Mouse (Mus musculus) CH12.LX (cell line): ENCODE results near the gene Zc3h10. TPM values are rescaled to one million over a fixed set of nuclear protein-coding genes. Genes with fewer than 3 reads are reported as not detected.
A peak's percentile ranks its signal among the peaks of the same experiment; 100 is the strongest.

Experiments
- DNase-seq: peaks from one replicate; pipeline ENCODE4 v3.0.0-alpha.2; 2013; ENCODE audit errors: extremely low read depth
- H3K27ac ChIP-seq: 2 replicates; pipeline ENCODE4 v1.5.1; 2012; ENCODE audit warnings: low read depth, mild to moderate bottlenecking, control low read depth, moderate library complexity; ENCODE audit not compliant: insufficient read depth
- H3K27me3 ChIP-seq: replicated peaks from 2 replicates; pipeline ENCODE3; 2012; ENCODE audit warnings: inconsistent platforms
- H3K36me3 ChIP-seq, 2 experiments: replicated peaks in 1 of 2; 2 replicates each; pipeline versions ENCODE3 to v1.6.1; 2012; ENCODE audit warnings: inconsistent platforms in 1 of 2, low read length in 1 of 2, mild to moderate bottlenecking in 1 of 2, mixed read lengths in 1 of 2, moderate library complexity in 1 of 2; ENCODE audit not compliant: control insufficient read depth in 1 of 2, insufficient read depth in 1 of 2
- H3K4me1 ChIP-seq, 2 experiments: 2 replicates each; pipeline ENCODE4 v1.6.1; 2012; ENCODE audit warnings: inconsistent platforms in 1 of 2, moderate library complexity in 1 of 2; ENCODE audit not compliant: insufficient read depth in 2 of 2, control insufficient read depth in 1 of 2
- H3K4me2 ChIP-seq: 2 replicates; pipeline ENCODE4 v1.6.1; 2012; ENCODE audit warnings: low read depth, mild to moderate bottlenecking, control low read depth; ENCODE audit not compliant: poor library complexity, insufficient read depth, severe bottlenecking
- H3K4me3 ChIP-seq, 3 experiments: fragments of 150-350 bp in 1 of 3; sonication (generic) in 1 of 3; replicated peaks in 1 of 3; 2 replicates each; pipeline versions ENCODE3 to v1.5.1; 2011 to 2012; ENCODE audit warnings: low read depth in 2 of 3, low read length in 2 of 3, mild to moderate bottlenecking in 2 of 3, moderate library complexity in 2 of 3, control low read depth in 1 of 3, improper control_type of control experiment in 1 of 3, inconsistent platforms in 1 of 3, mixed read lengths in 1 of 3; ENCODE audit not compliant: poor library complexity in 1 of 3
- H3K79me2 ChIP-seq: replicated peaks from 2 replicates; pipeline ENCODE4 v1.6.1; 2012; ENCODE audit warnings: mild to moderate bottlenecking, moderate library complexity; ENCODE audit not compliant: control insufficient read depth, poor library complexity, insufficient read depth, severe bottlenecking; ENCODE audit errors: extremely low read depth
- H3K9ac ChIP-seq: 2 replicates; pipeline ENCODE4 v1.6.1; 2012; ENCODE audit warnings: low read depth, mild to moderate bottlenecking, control low read depth, moderate library complexity; ENCODE audit not compliant: insufficient read depth
- H3K9me3 ChIP-seq: replicated peaks from 2 replicates; pipeline ENCODE3; 2012; ENCODE audit warnings: low read length, inconsistent platforms, mixed read lengths
- BHLHE40 ChIP-seq: IDR thresholded peaks from 2 replicates; pipeline ENCODE4 v1.6.1; 2011; ENCODE audit warnings: mild to moderate bottlenecking, low read depth, low read length, improper control_type of control experiment
- CHD1 ChIP-seq: IDR thresholded peaks from 2 replicates; pipeline ENCODE4 v1.6.1; 2012; ENCODE audit warnings: low read depth, low read length, improper control_type of control experiment, inconsistent platforms
- CHD2 ChIP-seq: IDR thresholded peaks from 2 replicates; pipeline ENCODE4 v1.6.1; 2011; ENCODE audit warnings: low read length, improper control_type of control experiment
- CTCF ChIP-seq, 2 experiments: IDR thresholded peaks in 1 of 2; conservative IDR thresholded peaks in 1 of 2; 2 replicates each; pipeline ENCODE4 v1.5.1; 2011 to 2012; ENCODE audit warnings: low read depth in 2 of 2, low read length in 2 of 2, improper control_type of control experiment in 1 of 2, inconsistent platforms in 1 of 2, mild to moderate bottlenecking in 1 of 2, moderate library complexity in 1 of 2
- E2F4 ChIP-seq: IDR thresholded peaks from 2 replicates; pipeline ENCODE4 v1.6.1; 2011; ENCODE audit warnings: low read depth, low read length, improper control_type of control experiment; ENCODE audit not compliant: insufficient replicate concordance
- ELF1 ChIP-seq: IDR thresholded peaks from 2 replicates; pipeline ENCODE4 v1.6.1; 2014; ENCODE audit warnings: low read depth, mild to moderate bottlenecking, inconsistent platforms, low read length, improper control_type of control experiment
- EP300 ChIP-seq: IDR thresholded peaks from 2 replicates; pipeline ENCODE4 v1.6.1; 2011; ENCODE audit warnings: low read length, improper control_type of control experiment
- GABPA ChIP-seq: IDR thresholded peaks from 2 replicates; pipeline ENCODE4 v1.6.1; 2012; ENCODE audit warnings: low read depth, low read length, improper control_type of control experiment, inconsistent platforms; ENCODE audit not compliant: insufficient replicate concordance
- HCFC1 ChIP-seq: IDR thresholded peaks from 2 replicates; pipeline ENCODE4 v1.6.1; 2012; ENCODE audit warnings: low read depth, mild to moderate bottlenecking, inconsistent platforms, low read length, improper control_type of control experiment
- IRF4 ChIP-seq: IDR thresholded peaks from 2 replicates; pipeline ENCODE4 v1.6.1; 2014; ENCODE audit warnings: low read depth, mild to moderate bottlenecking, inconsistent platforms, low read length, improper control_type of control experiment
- JUND ChIP-seq: conservative IDR thresholded peaks from 2 replicates; pipeline ENCODE4 v1.6.1; 2011; ENCODE audit warnings: low read depth, low read length, improper control_type of control experiment
- KAT2A ChIP-seq: IDR thresholded peaks from 2 replicates; pipeline ENCODE4 v1.6.1; 2012; ENCODE audit warnings: low read length, improper control_type of control experiment, inconsistent platforms; ENCODE audit not compliant: insufficient replicate concordance
- MAZ ChIP-seq: IDR thresholded peaks from 2 replicates; pipeline ENCODE4 v1.6.1; 2012; ENCODE audit warnings: low read depth, mild to moderate bottlenecking, inconsistent platforms, low read length, improper control_type of control experiment, moderate library complexity
- MXI1 ChIP-seq: IDR thresholded peaks from 2 replicates; pipeline ENCODE4 v1.6.1; 2011; ENCODE audit warnings: mild to moderate bottlenecking, low read depth, low read length, improper control_type of control experiment
- MYC ChIP-seq: IDR thresholded peaks from 2 replicates; pipeline ENCODE4 v1.6.1; 2011; ENCODE audit warnings: low read depth, mild to moderate bottlenecking, improper control_type of control experiment, low read length
- PAX5 ChIP-seq: IDR thresholded peaks from 2 replicates; pipeline ENCODE4 v1.6.1; 2012; ENCODE audit warnings: low read length, inconsistent platforms, mixed read lengths
- POLR2AphosphoS2 ChIP-seq: IDR thresholded peaks from 2 replicates; pipeline ENCODE4 v1.6.1; 2011; ENCODE audit warnings: low read depth, low read length, improper control_type of control experiment
- RAD21 ChIP-seq: IDR thresholded peaks from 2 replicates; pipeline ENCODE4 v1.6.1; 2011; ENCODE audit warnings: low read depth, mild to moderate bottlenecking, low read length, improper control_type of control experiment, moderate library complexity
- RCOR1 ChIP-seq: conservative IDR thresholded peaks from 2 replicates; pipeline ENCODE4 v1.6.1; 2012; ENCODE audit warnings: low read depth, mild to moderate bottlenecking, inconsistent platforms, low read length, improper control_type of control experiment
- SMC3 ChIP-seq: IDR thresholded peaks from 2 replicates; pipeline ENCODE4 v1.6.1; 2011; ENCODE audit warnings: low read depth, low read length, improper control_type of control experiment
- TCF12 ChIP-seq: IDR thresholded peaks from 2 replicates; pipeline ENCODE4 v1.6.1; 2014; ENCODE audit warnings: low read depth, mild to moderate bottlenecking, inconsistent platforms, low read length, improper control_type of control experiment
- UBTF ChIP-seq: IDR thresholded peaks from 2 replicates; pipeline ENCODE4 v1.6.1; 2012; ENCODE audit warnings: low read depth, mild to moderate bottlenecking, inconsistent platforms, low read length, improper control_type of control experiment, moderate library complexity
- USF1 ChIP-seq: IDR thresholded peaks from 2 replicates; pipeline ENCODE4 v1.6.1; 2014; ENCODE audit warnings: low read depth, mild to moderate bottlenecking, inconsistent platforms, low read length, improper control_type of control experiment
- USF2 ChIP-seq: conservative IDR thresholded peaks from 2 replicates; pipeline ENCODE4 v1.6.1; 2011; ENCODE audit warnings: low read depth, low read length, improper control_type of control experiment
- ZC3H11A ChIP-seq: IDR thresholded peaks from 2 replicates; pipeline ENCODE4 v1.6.1; 2012; ENCODE audit warnings: low read depth, mild to moderate bottlenecking, inconsistent platforms, low read length, improper control_type of control experiment
- ZKSCAN1 ChIP-seq: IDR thresholded peaks from 2 replicates; pipeline ENCODE4 v1.6.1; 2012; ENCODE audit warnings: low read depth, inconsistent platforms, low read length, improper control_type of control experiment, borderline replicate concordance
- ZMIZ1 ChIP-seq: IDR thresholded peaks from 2 replicates; pipeline ENCODE4 v1.6.1; 2012; ENCODE audit warnings: low read depth, mild to moderate bottlenecking, inconsistent platforms, low read length, improper control_type of control experiment
- dilution Hi-C: fragments of 300-500 bp; cut with MboI; formaldehyde crosslinking; loops from 2 replicates; pipeline ENCODE4 v1.14.3; 2020; ENCODE audit warnings: low sequenced_read_pairs; ENCODE audit not compliant: extremely low pct_unique_long_range_greater_than_20kb, extremely low pct_ligation_motif_present
- in situ Hi-C: fragments of 300-500 bp; cut with MboI; formaldehyde crosslinking; loops from 3 replicates; pipeline ENCODE4 v1.14.3; 2019; ENCODE audit warnings: low sequenced_read_pairs, low pct_ligation_motif_present, low pct_unique_long_range_greater_than_20kb, mixed read lengths
- polyA plus RNA-seq: library from polyadenylated mRNA; unstranded; fragments of >175 nt; gene quantifications from 2 replicates; pipeline ENCODE4 v1.2.1, GENCODE M21; 2012; ENCODE audit warnings: low read depth; ENCODE audit not compliant: insufficient read length
- total RNA-seq, 2 experiments: library from RNA; depleted of rRNA; stranded (reverse); fragments of 300-350 nt in 1 of 2; fragments of >200 nt in 1 of 2; gene quantifications; 2 replicates each; pipeline ENCODE4 v1.2.3; 2012 to 2014

Gene Zc3h10
- total and polyA plus RNA-seq, 3 experiments = 14.4 to 19.9 (median 16.2) TPM

DNA sequence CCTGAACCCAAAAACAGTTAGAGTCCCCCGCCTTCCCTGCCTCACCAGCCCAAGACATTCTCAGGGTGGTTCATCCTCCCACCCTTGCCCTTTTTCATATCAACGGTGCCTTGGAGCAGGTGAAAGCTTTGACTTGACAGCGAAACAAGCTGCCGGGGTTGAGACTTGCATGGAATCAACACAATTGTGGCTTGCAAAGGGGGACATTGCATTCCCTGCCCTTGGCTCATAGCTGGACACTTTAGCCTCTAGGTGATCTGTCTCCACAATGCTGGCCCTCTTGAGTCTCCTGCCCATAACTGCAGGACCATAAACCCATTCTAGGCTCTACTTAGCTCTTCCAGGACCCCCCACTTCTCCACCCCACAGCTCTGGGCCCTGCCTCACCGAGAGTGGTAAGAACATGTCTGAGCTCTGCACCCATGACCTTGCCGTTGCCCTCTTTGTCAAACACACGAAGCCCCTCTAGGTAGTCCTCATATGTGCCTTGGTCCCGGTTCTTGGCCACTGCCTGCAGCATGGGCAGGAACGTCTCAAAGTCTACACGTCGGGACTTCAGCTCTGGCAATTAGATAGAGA, 52.8 kb downstream of the Zc3h10 start:
- Histone ChIP-seq H3K36me3 (peaks cover 24 to 30% of the 10 kb centered on the region in 2 experiments), H3K4me2 (peak overlapping the region; percentile 95), H3K27me3 (no peaks in the 10 kb centered on the region), H3K9me3 (no peaks in the 10 kb centered on the region), H3K4me1 (peaks cover 12 to 40% of the 10 kb centered on the region in 2 experiments; a peak in 3 of 4 replicates), H3K4me3 (peak overlapping the region; percentile 73 to 93 (median 76)), H3K27ac (peak overlapping the region; percentile 51), H3K9ac (peak overlapping the region; percentile 90), H3K79me2 (peaks cover 20% of the 10 kb centered on the region)
- dilution Hi-C loops (no loop called here), in situ Hi-C loops (no loop called here)
- no peak for DNase-seq
- TF ChIP-seq CHD1 (0 out of 2 replicates have a peak, but pooled peaks have one; percentile 16), CHD2 (no peak), CTCF (conservative IDR thresholded peaks at IDR 0.05 in 1 of 2, IDR thresholded peaks at IDR 0.05 in 1 of 2; ENCODE audit: low read depth in 2 of 2, low read length in 2 of 2) (no peak)

DNA sequence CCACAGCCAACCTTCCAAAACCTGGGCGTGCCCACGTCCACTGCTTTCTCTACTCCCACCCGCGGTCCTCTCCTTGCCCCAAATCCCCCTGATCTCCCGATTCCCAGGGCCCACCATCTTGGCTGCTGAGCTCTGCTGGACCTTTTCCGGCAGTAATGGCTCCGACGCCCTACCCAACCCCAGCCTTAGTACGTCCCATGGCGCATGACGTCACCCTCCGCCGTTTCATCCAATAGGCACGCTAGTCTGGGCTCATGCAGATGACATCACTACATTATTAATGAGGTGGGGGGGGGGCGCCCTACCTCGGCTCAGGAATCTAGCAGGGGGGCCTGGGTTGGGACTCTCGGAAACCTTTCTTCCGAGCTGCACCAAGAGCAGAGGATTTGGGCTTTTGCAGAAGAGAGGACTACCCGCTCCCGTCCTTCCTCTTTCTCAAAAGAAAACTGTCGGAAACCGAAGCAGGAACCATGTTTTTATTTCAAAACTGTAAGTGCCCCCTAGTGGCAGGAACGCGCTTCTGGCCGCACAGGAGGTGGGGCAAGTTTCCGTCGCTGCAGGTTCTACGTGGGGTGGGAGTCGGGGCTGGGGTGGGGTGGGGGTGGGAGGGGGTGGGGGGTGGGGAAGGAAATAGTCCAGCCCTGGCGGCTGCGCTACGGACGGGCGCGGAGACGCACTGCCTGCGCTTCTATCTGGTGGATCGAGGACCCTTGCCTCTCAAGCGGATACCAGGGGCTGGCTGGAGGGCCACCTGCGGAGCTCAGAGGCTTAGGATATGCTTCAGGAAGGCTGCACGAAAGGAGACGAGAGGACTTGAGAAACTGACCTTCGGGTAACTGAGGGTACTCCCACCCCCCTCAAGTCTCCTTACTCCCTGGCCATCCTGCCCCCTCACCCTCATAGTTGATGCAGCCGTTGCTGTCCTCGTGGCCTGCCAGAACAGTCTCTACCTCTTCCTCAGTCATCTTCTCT, 53.6 kb downstream of the Zc3h10 start, which contains the start of gene Myl6:
Gene Myl6, minus strand, starts transcription at position 451 of the 972 bp plus-strand sequence.
- Histone ChIP-seq H3K4me1 (peaks cover 12 to 40% of the 10 kb centered on the region in 2 experiments; a peak in 3 of 4 replicates), H3K36me3 (peaks cover 30 to 38% of the 10 kb centered on the region in 2 experiments)
- dilution Hi-C loops = no loop called here
- peak; percentile 51; the same call in 1 of the 2 replicates for TF ChIP-seq JUND
- peak; percentile 75 for TF ChIP-seq HCFC1
- TF ChIP-seq MYC = 0 out of 2 replicates have a peak, but pooled peaks have one; percentile 12
- peak; percentile 66; the same call in 1 of the 2 replicates for TF ChIP-seq ELF1
- TF ChIP-seq SMC3 = no peak
- TF ChIP-seq RAD21 = no peak
- TF ChIP-seq USF1 = no peak
- no peak for TF ChIP-seq PAX5
- TF ChIP-seq GABPA = no peak
- no peak for TF ChIP-seq ZKSCAN1
- peak; percentile 69; the same call in 1 of the 2 replicates for TF ChIP-seq TCF12
- TF ChIP-seq CHD1 = no peak; the same call in 1 of the 2 replicates
- 0 out of 2 replicates have a peak, but pooled peaks have one; percentile 77 for TF ChIP-seq POLR2AphosphoS2
- peak; percentile 20 to 74; a peak in 3 of 4 replicates for TF ChIP-seq CTCF (conservative IDR thresholded peaks at IDR 0.05 in 1 of 2, IDR thresholded peaks at IDR 0.05 in 1 of 2; ENCODE audit: low read depth in 2 of 2, low read length in 2 of 2)
- TF ChIP-seq BHLHE40 = no peak; the same call in 1 of the 2 replicates
- no peak; the same call in none of the 2 replicates for TF ChIP-seq MXI1
- peak; percentile 72; the same call in 1 of the 2 replicates for TF ChIP-seq CHD2
- no peak for TF ChIP-seq E2F4
- no peak for TF ChIP-seq IRF4
- no peak for TF ChIP-seq UBTF
- peak; percentile 78; the same call in 1 of the 2 replicates for TF ChIP-seq ZMIZ1
- no peak for TF ChIP-seq EP300
- 0 out of 2 replicates have a peak, but pooled peaks have one; percentile 40 for TF ChIP-seq KAT2A
- TF ChIP-seq RCOR1 = no peak
- TF ChIP-seq MAZ = peak; percentile 97
- TF ChIP-seq ZC3H11A = no peak
- TF ChIP-seq USF2 = no peak

More for the DNA sequence above, 53.6 kb downstream of the Zc3h10 start, which contains the start of gene Myl6:
- peak within 1 kb of the TSS; percentile 51 for H3K27ac ChIP-seq
- DNase-seq = peak; percentile 100
- peaks cover 20% of the 10 kb centered on the region for H3K79me2 ChIP-seq
- H3K4me3 ChIP-seq = peak within 1 kb of the TSS; percentile 76 to 100 (median 90)
- H3K4me2 ChIP-seq = peak within 1 kb of the TSS; percentile 95
- no peaks in the 10 kb centered on the region for H3K9me3 ChIP-seq
- H3K27me3 ChIP-seq = no peaks in the 10 kb centered on the region
- peak within 1 kb of the TSS; percentile 90 for H3K9ac ChIP-seq
- in situ Hi-C loops = no loop called here
